Mouse (Mus musculus) liver, adult 2 months (tissue): Measurements from ENCODE around the gene Tas2r123. TPM values are rescaled to one million over a fixed set of nuclear protein-coding genes. Genes with fewer than 3 reads are reported as not detected.

Source experiments
- DNase-seq: peaks from one replicate; pipeline ENCODE4 v3.0.0-alpha.2; 2011; ENCODE audit warnings: low read depth, low spot score; ENCODE audit errors: extremely low read depth
- H3K27ac ChIP-seq: fragments of 200-500 bp; replicated peaks from 2 replicates; pipeline ENCODE4 v1.5.1; 2012; ENCODE audit warnings: low read depth, mild to moderate bottlenecking, control low read depth, inconsistent platforms, low read length; ENCODE audit not compliant: insufficient read depth
- H3K27me3 ChIP-seq: fragments of 200-500 bp; 2 replicates; pipeline ENCODE4 v1.6.1; 2012; ENCODE audit warnings: mild to moderate bottlenecking, moderate library complexity, low read length, inconsistent platforms; ENCODE audit not compliant: control insufficient read depth, insufficient read depth
- H3K36me3 ChIP-seq: fragments of 200-500 bp; 2 replicates; pipeline ENCODE4 v1.6.1; 2012; ENCODE audit warnings: low read length, inconsistent platforms; ENCODE audit not compliant: control insufficient read depth, insufficient read depth
- H3K4me1 ChIP-seq: fragments of 200-500 bp; 2 replicates; pipeline ENCODE4 v1.6.1; 2011; ENCODE audit warnings: low read length; ENCODE audit not compliant: control insufficient read depth, insufficient read depth
- H3K4me3 ChIP-seq: fragments of 200-500 bp; 2 replicates; pipeline ENCODE4 v1.5.1; 2011; ENCODE audit warnings: low read depth, mild to moderate bottlenecking, control low read depth, low read length, moderate library complexity; ENCODE audit not compliant: insufficient read depth
- H3K79me2 ChIP-seq: fragments of 200-500 bp; 2 replicates; pipeline ENCODE4 v1.6.1; 2012; ENCODE audit warnings: inconsistent platforms, mild to moderate bottlenecking, low read length, moderate library complexity; ENCODE audit not compliant: control insufficient read depth, insufficient read depth
- H3K9ac ChIP-seq: fragments of 200-500 bp; 2 replicates; pipeline ENCODE4 v1.6.1; 2012; ENCODE audit warnings: low read depth, mild to moderate bottlenecking, control low read depth, inconsistent platforms, low read length
- CTCF ChIP-seq: fragments of 200-500 bp; IDR thresholded peaks from 2 replicates; pipeline ENCODE4 v1.5.1; 2011; ENCODE audit warnings: low read depth, low read length, control low read depth
- POLR2A ChIP-seq: fragments of 200-500 bp; IDR thresholded peaks from 2 replicates; pipeline ENCODE4 v1.6.1; 2011; ENCODE audit warnings: low read length, control low read depth; ENCODE audit not compliant: insufficient read depth; ENCODE audit errors: extremely low read depth
- WGBS: fragments of 180-500 bp; shearing (Covaris S2); methylation state at CpG from one replicate; pipeline ENCODE4 v1.1.7; 2018; 5-methylcytosine and 5-hydroxymethylcytosine counted together
- polyA plus RNA-seq: library from polyadenylated mRNA; depleted of rRNA; stranded (reverse); fragments of >200 nt; gene quantifications from 2 replicates; pipeline ENCODE4 v1.2.3, GENCODE M21; 2012; rRNA removed
- total RNA-seq: library from RNA; depleted of rRNA; stranded (reverse); fragments of >200 nt; gene quantifications from 2 replicates; pipeline ENCODE4 v1.2.3, GENCODE M21; 2014; rRNA removed

Tas2r123 gene
- total RNA-seq: not detected in 2 replicates
- not detected in 2 replicates for polyA plus RNA-seq

- no peak for DNase-seq
- Histone ChIP-seq H3K9ac (no peak within 1 kb of the TSS), H3K4me3 (no peak within 1 kb of the TSS), H3K36me3 (no peaks in the 10 kb centered on the region), H3K27ac (no peak within 1 kb of the TSS), H3K79me2 (no peaks in the 10 kb centered on the region), H3K4me1 (no peaks in the 10 kb centered on the region), H3K27me3 (no peaks in the 10 kb centered on the region)
- WGBS: 71% methylated on average over 1 of the region's 1 CpGs
- TF ChIP-seq CTCF (no peak), POLR2A (no peak)
Measured at GRCm38 (mm10) chr6:132846842-132847241, at the start of gene Tas2r123. Gene Tas2r123, plus strand, starts transcription at chr6:132847142.

DNA sequence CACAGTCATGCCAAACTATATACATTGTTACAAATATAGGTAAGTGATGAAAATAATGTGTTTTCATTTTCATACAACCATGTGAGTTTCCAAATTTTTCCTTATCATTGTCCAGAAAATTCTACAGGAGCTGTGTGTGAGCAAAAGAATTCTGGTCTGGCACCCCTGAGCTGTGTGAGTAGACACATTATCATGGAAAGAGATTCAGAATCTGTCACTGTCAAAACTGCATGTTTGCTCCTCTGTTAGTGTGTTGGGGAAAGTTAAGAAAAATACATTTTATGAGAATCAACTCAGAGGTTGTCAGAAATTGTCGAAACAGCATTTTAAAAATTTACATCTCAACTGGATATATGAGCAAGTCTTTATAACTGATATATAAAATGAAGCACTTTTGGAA, 44.4 kb upstream of the Tas2r123 start, which contains the start of gene Tas2r117:
Gene Tas2r117, plus strand, starts transcription at position 301 of the 400 bp plus-strand sequence.
- Histone ChIP-seq H3K27me3 (no peaks in the 10 kb centered on the region), H3K9ac (no peak within 1 kb of the TSS), H3K36me3 (no peaks in the 10 kb centered on the region), H3K4me3 (no peak within 1 kb of the TSS), H3K79me2 (no peaks in the 10 kb centered on the region), H3K4me1 (no peaks in the 10 kb centered on the region), H3K27ac (no peak within 1 kb of the TSS)
- WGBS: 73% methylated on average over 1 of the region's 1 CpGs
- TF ChIP-seq CTCF (no peak), POLR2A (no peak)
- no peak for DNase-seq

DNA sequence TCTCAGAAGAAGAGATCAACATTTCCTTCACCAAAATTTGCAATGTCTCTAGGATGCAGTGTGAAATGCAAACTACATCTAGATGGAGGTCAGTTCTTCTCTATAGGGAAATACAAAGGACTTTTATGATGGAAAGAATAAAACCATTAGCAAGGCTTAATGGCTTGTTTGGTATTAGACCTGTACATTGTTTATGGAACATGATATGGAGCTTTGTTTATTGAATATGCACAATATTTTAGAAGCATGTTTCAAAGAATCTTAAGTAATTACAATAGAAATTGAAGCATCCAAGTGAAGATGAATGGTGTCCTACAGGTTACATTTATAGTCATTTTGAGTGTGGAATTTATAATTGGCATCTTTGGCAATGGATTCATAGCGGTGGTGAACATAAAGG, 8.2 kb downstream of the Tas2r123 start, which contains the start of gene Tas2r116:
Gene Tas2r116, plus strand, starts transcription at position 301 of the 400 bp plus-strand sequence.
- H3K36me3 ChIP-seq: no peaks in the 10 kb centered on the region
- no peaks in the 10 kb centered on the region for H3K4me1 ChIP-seq
- H3K4me3 ChIP-seq: no peak within 1 kb of the TSS
- 67% methylated on average over 1 of the region's 1 CpGs for WGBS
- H3K27ac ChIP-seq: no peak within 1 kb of the TSS
- DNase-seq: no peak
- H3K79me2 ChIP-seq: no peaks in the 10 kb centered on the region
- TF ChIP-seq POLR2A (no peak), CTCF (no peak)
- no peak within 1 kb of the TSS for H3K9ac ChIP-seq
- no peaks in the 10 kb centered on the region for H3K27me3 ChIP-seq

DNA sequence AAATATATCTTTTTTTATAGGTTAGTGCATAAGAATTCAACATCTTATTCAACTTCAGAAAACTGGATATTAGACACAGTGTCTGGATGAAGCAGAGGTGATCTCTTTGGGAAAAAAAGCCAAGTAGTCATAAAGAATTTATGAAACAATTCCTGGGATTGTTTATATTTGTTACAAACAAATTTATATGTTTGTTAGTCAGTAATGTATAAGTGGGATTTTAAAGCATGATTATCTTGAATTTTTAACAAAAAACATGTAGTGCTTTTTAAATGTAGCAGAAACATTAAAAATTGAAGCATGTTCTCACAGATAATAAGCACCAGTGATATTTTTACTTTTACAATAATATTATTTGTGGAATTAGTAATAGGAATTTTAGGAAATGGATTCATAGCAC, 20.8 kb downstream of the Tas2r123 start, which contains the start of gene Tas2r110:
Gene Tas2r110, plus strand, starts transcription at position 301 of the 400 bp plus-strand sequence.
- H3K79me2 ChIP-seq: no peaks in the 10 kb centered on the region
- DNase-seq: no peak
- H3K36me3 ChIP-seq: no peaks in the 10 kb centered on the region
- H3K27ac ChIP-seq: no peak within 1 kb of the TSS
- H3K4me1 ChIP-seq: no peaks in the 10 kb centered on the region
- no peak within 1 kb of the TSS for H3K4me3 ChIP-seq
- no peaks in the 10 kb centered on the region for H3K27me3 ChIP-seq
- TF ChIP-seq CTCF (no peak), POLR2A (no peak)
- H3K9ac ChIP-seq: no peak within 1 kb of the TSS

GRCm38 (mm10) chr6:132892711-132893110, 45.8 kb downstream of the Tas2r123 start, which contains the start of gene Tas2r113:
Gene Tas2r113, plus strand, starts transcription at chr6:132893011.
- no peaks in the 10 kb centered on the region for H3K36me3 ChIP-seq
- H3K4me1 ChIP-seq: no peaks in the 10 kb centered on the region
- H3K4me3 ChIP-seq: no peak within 1 kb of the TSS
- no peak for DNase-seq
- no peak within 1 kb of the TSS for H3K27ac ChIP-seq
- H3K27me3 ChIP-seq: no peaks in the 10 kb centered on the region
- H3K9ac ChIP-seq: no peak within 1 kb of the TSS
- H3K79me2 ChIP-seq: no peaks in the 10 kb centered on the region
- TF ChIP-seq CTCF (no peak), POLR2A (no peak)
- WGBS: 49% methylated on average over 1 of the region's 1 CpGs

Other genes starting within 250 kb of the Tas2r123 start
- not detected in 2 replicates for gene A630073D07Rik, start 195.6 kb upstream of the Tas2r123 start, total RNA-seq
- gene A630073D07Rik, start 195.6 kb upstream of the Tas2r123 start, polyA plus RNA-seq: not detected in 2 replicates
- gene Tas2r120, start 190.2 kb upstream of the Tas2r123 start, total RNA-seq: not detected in 2 replicates
- gene Tas2r120, start 190.2 kb upstream of the Tas2r123 start, polyA plus RNA-seq: not detected in 2 replicates
- not detected in 2 replicates for gene Tas2r121, start 146.1 kb upstream of the Tas2r123 start, total RNA-seq
- gene Tas2r121, start 146.1 kb upstream of the Tas2r123 start, polyA plus RNA-seq: not detected in 2 replicates
- not detected in 2 replicates for gene Tas2r122, start 135.2 kb upstream of the Tas2r123 start, total RNA-seq
- not detected in 2 replicates for gene Tas2r122, start 135.2 kb upstream of the Tas2r123 start, polyA plus RNA-seq
- not detected in 2 replicates for gene Tas2r115, start 109.1 kb upstream of the Tas2r123 start, total RNA-seq
- gene Tas2r115, start 109.1 kb upstream of the Tas2r123 start, polyA plus RNA-seq: not detected in 2 replicates
- not detected in 2 replicates for gene Tas2r124, start 92.4 kb upstream of the Tas2r123 start, total RNA-seq
- not detected in 2 replicates for gene Tas2r124, start 92.4 kb upstream of the Tas2r123 start, polyA plus RNA-seq
- gene Tas2r102, start 85.0 kb upstream of the Tas2r123 start, total RNA-seq: not detected in 2 replicates
- not detected in 2 replicates for gene Tas2r102, start 85.0 kb upstream of the Tas2r123 start, polyA plus RNA-seq
- gene Tas2r136, start 69.0 kb upstream of the Tas2r123 start, total RNA-seq: not detected in 2 replicates
- gene Tas2r136, start 69.0 kb upstream of the Tas2r123 start, polyA plus RNA-seq: not detected in 2 replicates
- gene Tas2r117, start 44.3 kb upstream of the Tas2r123 start, total RNA-seq: not detected in 2 replicates
- gene Tas2r117, start 44.3 kb upstream of the Tas2r123 start, polyA plus RNA-seq: not detected in 2 replicates
- not detected in 2 replicates for gene Tas2r116, start 8.3 kb downstream of the Tas2r123 start, total RNA-seq
- gene Tas2r116, start 8.3 kb downstream of the Tas2r123 start, polyA plus RNA-seq: not detected in 2 replicates
- gene Tas2r110, start 20.9 kb downstream of the Tas2r123 start, total RNA-seq: not detected in 2 replicates
- not detected in 2 replicates for gene Tas2r110, start 20.9 kb downstream of the Tas2r123 start, polyA plus RNA-seq
- gene Tas2r113, start 45.9 kb downstream of the Tas2r123 start, total RNA-seq: not detected in 2 replicates
- gene Tas2r113, start 45.9 kb downstream of the Tas2r123 start, polyA plus RNA-seq: not detected in 2 replicates
- not detected in 2 replicates for gene Tas2r125, start 62.5 kb downstream of the Tas2r123 start, total RNA-seq
- gene Tas2r125, start 62.5 kb downstream of the Tas2r123 start, polyA plus RNA-seq: not detected in 2 replicates
- gene Tas2r129, start 104.0 kb downstream of the Tas2r123 start, total RNA-seq: not detected in 2 replicates
- gene Tas2r129, start 104.0 kb downstream of the Tas2r123 start, polyA plus RNA-seq: not detected in 2 replicates
- gene Tas2r131, start 110.8 kb downstream of the Tas2r123 start, total RNA-seq: not detected in 2 replicates
- not detected in 2 replicates for gene Tas2r131, start 110.8 kb downstream of the Tas2r123 start, polyA plus RNA-seq
- not detected in 2 replicates for gene Tas2r109, start 133.8 kb downstream of the Tas2r123 start, total RNA-seq
- gene Tas2r109, start 133.8 kb downstream of the Tas2r123 start, polyA plus RNA-seq: not detected in 2 replicates
- not detected in 2 replicates for gene Tas2r103, start 190.0 kb downstream of the Tas2r123 start, total RNA-seq
- not detected in 2 replicates for gene Tas2r103, start 190.0 kb downstream of the Tas2r123 start, polyA plus RNA-seq
- gene Tas2r140, start 208.7 kb downstream of the Tas2r123 start, total RNA-seq: not detected in 2 replicates
- gene Tas2r140, start 208.7 kb downstream of the Tas2r123 start, polyA plus RNA-seq: not detected in 2 replicates